Mouse (Mus musculus) cerebellum, adult 8-10 months (tissue): ENCODE data around the gene 4930590J08Rik.
"Not testable (repeated sequence)": the region's sequence is repeated elsewhere in the genome, so short reads cannot be mapped to it uniquely, and the experiment has no call there.

Experiments
- DNase-seq: peaks from one replicate; pipeline ENCODE4 v3.0.0; 2022

Gene 4930590J08Rik

DNA sequence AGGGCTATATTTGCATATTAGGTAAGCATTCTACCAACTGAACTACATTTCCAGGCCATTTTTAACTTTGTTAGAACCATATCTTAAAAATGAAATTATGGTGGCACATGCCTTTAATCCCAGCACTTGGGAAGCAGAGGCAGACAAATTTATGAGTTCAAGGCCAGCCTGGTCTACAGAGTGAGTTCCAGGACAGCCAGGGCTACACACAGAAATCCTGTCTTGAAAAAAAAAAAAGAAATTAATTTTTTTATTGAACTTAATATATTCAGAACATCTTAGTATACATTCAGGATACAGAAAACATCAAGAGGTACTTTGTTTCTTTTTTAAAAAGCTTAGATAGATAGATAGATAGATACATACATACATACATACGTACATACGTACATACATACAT is at the start of gene 4930590J08Rik:
Gene 4930590J08Rik, plus strand, starts transcription at position 301 of the 400 bp plus-strand sequence.
- not testable (repeated sequence) for DNase-seq

DNA sequence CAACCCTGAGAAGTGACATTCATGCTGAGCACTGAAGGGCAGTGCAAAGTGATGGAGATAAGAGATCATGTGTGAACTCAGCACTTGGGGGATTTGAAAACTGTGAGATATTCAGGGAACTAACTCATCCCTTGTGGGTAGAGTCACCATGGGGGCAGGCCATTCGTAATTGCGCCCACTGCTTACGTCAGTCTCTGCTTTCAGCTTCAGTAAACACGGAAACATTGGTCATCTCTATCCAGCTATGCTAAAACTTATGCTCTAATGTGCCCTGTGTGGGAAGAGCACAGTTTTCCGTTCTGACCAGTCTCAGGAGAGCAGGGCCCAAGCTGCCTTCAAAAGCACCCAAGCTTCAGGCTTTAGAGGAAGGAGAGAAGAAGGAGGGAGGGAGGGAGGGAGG is 44.3 kb upstream of the 4930590J08Rik start:
- no peak for DNase-seq

DNA sequence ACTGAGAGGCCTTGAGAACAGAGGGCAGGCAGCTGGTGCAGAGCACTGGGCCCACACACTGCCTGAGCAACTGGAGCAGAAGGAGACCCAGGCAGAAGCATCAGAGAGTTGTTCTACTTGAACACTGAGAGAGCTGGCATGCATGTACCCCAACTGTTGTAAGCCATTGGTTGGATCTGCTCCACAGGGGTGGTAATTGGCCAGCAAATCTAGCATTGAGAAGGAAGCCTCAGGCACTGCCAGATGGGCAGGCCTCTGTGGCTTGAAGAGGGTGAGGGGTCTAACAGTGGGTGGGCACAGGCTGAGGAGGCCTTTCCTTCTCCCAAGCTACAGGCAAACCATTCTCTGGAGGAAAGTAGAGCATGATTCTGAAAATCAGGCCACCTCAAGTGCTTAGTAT is 39.8 kb upstream of the 4930590J08Rik start:
- no peak for DNase-seq

DNA sequence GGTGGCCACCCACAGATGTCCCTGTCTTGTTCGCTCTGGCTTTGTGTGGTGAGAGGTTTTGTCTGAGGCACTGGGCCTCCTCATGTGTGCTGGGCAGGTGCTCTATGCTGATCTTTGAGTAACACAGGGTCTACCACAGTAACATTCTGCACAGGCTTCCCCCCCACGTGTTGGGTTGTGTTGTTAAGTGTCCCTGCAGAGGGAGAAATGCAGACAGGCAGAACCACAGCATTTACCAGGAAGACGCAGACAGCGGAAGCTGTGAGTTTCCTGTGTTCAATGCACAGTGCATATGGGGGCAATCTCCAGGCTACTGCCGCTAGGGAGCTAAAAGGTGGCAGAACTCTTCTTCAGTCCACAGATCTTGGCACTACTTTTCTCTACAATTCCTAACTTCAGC is 38.0 kb upstream of the 4930590J08Rik start:
- no peak for DNase-seq

DNA sequence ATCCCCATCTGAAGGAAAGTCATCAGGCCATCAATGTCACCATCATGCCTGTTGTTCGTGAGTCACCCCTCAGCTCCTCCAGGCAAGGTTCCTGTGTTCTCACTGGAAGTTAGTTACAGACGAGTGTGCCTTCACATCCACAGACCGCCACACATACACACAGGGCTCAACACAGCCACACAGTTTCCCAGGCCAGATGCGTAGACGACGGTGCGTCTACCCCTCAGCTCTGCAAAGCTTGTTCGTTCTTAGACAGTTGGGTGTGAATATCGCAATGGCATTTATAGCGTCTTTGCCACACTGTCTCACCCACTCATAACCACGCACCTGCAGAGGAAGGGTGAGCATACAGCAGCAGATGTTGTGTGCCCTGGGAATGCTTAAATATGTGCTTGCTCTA is 37.0 kb upstream of the 4930590J08Rik start:
- no peak for DNase-seq

DNA sequence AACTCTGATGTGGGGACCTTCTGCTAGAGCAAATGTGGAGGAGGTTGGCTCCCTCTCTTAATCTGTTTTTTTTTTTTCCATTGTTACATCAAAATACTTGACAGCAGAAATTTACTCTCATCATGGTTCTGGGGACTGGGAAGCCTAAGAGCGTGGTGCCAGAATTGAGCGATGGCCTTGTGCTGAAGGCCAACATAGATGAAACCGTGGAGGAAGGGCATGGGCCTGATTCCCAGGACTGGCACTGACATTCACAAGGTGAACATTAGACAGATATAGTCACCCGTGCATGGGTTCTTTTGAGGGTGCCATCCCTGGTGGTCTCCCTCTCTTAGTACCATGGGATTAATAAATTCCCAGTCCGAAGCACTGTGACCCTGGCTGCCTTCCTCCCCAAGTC is 34.5 kb upstream of the 4930590J08Rik start:
- DNase-seq = no peak

DNA sequence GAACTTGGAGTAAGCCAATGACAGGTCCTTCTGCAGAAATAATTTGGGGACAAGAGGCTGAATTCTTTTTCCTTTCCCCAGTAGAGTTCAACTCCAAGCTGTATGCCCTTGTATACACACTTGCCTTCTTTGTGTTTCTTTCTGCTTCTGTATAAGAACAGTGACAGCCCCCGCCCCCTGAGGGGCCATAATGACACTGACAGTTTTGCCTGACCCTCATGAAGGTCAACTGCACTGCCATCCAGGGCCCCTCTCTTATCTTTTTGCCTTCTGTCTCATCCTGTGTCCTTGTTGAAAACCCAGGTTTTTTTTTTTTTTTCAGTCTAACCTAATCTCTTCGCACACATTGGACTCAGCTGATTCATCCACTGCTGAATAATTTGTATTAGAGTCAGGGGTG is 29.8 kb upstream of the 4930590J08Rik start:
- no peak for DNase-seq

DNA sequence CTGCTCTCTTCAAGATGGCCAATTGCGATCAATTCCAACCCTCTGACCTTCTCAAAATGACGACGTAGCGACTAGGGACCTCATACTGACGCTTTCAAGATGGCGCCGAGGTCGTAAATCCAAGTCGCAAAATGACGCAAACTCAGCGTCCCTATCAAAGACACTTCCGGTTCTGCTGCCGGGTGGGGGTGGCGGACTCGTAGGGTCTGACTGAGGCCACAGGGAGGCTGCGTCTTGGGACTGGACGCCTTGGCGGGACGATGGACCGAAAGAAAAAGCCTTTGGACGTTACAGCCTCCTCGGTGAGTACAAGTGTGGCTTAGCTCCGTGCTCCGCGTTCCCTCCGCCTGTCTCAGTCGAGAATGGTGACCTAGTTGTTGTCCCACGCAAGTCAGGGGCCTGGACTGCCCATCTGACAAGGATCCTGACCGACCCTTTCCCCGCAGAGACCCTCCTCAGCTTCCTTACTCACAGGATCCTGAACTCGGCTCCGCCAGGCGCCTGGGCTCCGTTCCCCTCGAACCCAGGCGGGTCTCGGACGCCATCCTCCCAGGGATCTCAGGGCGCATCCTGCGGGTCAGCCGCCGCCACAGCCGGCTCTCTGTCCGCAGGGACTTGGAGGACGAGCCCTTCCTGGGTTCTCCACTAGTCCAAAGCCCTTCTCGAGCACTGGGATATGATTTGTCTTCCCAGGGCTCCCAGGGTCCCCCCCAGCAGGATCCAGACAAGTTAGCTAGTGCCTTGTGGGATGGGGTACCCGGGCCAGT is 24.5 kb upstream of the 4930590J08Rik start, which contains the start of gene Ccdc174:
Gene Ccdc174, plus strand, starts transcription at position 169 of the 767 bp plus-strand sequence.
- peak; percentile 91 for DNase-seq

DNA sequence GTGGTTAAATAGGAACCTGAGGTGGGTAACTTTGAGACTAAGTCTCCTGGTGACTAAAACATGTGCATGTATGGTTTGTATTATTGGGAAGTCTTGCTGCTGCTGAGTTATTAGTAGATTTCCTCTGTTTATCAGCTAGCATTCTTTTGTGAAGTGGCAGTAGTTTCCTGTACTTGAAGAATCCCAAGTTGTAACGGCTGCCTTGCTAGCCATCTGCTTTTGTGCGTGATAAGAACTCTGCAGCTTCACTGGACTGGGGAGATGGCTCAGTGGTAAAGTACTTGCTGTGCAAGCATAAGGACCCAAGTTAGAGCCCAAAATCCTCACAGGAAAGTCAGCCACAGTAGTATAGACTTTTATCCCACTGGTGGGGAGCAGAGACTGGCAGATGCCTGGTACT is 18.8 kb upstream of the 4930590J08Rik start:
- no peak for DNase-seq

DNA sequence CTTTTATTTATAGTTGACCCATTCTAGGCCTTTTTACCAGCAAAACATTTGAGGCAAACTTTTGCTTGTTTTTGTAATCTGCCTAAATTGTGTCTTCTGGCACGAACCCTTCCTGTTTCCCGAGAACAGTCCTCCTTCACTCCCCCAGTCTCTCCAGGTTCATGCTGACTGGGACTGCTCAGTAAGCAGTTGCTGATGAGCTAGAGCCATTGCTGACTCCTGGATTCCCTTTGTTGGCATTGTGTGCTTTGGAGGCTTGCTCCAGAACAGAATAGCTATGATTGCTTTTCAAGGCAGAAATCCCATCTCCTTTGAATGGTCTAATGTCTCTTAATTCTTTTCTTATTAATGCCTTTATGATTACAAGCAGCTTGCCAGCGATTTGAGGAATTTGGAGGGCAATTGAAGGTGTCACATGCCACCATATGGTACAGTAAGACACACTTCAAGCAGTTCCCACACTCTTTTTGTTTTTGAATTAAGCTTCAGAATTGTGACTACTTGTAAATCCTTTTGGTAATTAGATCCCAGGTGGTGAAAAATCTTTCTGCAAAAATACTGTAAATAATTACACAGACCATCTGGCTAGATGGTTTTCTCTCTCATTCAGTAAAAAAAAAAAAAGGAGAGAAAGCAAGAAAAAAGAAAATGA is 13.2 kb upstream of the 4930590J08Rik start:
- DNase-seq = no peak

DNA sequence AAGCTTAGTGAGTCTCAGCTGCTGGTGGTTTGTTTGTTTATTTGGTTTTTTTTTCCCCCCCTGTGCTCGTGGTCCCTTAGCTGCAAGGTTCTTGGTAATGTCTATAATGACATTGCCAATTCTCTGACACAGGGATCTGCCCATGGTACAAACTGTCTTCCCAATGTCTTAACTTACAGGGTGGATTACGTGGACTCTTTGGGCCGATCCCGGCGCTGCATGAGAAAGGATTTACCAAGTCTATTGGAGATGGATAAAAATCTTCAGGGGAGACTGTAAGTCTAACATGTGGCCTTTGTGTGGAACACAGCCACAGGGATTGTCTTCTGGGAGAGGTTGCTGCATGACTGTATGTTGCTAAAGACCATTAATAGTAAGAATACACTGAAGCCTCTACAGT is 12.0 kb upstream of the 4930590J08Rik start:
- DNase-seq = no peak

DNA sequence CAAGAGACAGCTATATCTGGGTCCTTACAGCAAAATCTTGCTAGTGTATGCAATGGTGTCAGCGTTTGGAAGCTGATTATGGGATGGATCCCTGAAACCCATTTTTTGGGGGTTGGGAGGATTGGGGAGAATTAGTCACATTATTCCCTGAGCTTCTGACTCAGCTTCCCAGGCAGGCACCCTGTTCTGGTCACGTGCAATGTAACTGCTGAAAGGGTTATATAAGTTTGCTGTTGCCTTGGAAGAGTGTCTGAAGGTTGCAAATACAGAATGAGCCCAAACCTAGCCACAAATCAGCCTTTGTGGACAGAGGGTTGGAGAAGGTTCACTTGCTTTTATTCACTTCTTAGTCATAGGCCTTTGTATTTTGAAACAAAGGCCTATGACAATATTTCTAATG is 10.8 kb upstream of the 4930590J08Rik start:
- no peak for DNase-seq

DNA sequence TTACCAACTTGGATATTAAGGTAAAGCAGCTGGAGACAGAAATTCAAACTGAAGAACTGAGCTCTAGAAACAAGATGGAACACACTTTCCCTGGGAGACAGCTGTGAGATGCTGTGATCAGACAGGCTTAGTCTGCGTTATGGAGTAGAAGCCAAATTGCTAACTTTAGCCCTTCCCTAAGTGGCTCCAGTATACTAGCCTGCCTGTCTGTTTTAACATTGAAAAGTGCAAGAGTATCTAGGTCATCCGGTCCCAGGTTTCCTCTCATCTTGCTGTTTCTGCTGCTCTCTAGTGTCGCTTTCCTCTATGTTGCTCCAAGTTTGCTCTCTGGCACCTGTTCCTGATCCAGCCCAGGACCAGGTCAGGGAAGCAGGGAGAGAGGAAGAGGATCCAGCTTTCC is 5.8 kb upstream of the 4930590J08Rik start:
- no peak for DNase-seq

DNA sequence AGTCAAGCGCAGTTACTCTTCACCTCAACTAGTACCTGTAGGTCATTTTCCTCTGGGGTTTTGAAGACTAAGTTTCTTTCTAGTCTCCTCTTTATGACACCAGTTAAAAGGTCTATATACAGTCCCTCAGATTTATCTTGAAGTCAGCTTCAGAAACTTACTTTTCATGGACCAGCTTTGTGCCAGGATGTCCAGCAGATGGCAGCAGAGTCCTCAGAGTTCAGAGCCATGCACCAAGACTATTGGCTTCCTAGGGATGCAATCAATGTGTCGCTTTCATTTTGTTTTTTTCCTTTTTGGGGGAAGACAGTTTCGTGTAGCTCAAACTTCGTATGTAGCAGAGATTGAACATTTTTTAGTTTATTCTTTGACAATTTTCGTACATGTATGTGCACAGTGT is 1.1 kb upstream of the 4930590J08Rik start:
- DNase-seq = peak; percentile 56

DNA sequence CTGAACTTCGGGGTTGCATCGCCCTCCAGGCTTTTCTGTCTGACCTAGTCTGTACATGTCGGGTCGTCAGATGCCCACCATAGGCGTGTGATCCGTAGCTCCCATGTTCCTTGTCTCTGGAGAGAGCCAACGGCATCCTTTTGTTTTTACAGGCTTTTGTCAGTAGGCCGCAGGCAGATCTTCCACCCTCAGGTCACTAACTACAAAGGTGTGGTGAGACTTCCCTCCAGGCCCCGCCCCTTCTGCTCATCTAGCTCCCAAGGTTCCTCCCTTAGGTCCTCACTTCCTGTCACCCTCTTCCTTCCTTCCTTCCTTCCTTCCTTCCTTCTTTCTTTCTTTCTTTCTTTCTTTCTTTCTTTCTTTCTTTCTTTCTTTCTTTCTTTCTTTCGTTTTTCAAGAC is 11.4 kb downstream of the 4930590J08Rik start:
- DNase-seq = no peak

DNA sequence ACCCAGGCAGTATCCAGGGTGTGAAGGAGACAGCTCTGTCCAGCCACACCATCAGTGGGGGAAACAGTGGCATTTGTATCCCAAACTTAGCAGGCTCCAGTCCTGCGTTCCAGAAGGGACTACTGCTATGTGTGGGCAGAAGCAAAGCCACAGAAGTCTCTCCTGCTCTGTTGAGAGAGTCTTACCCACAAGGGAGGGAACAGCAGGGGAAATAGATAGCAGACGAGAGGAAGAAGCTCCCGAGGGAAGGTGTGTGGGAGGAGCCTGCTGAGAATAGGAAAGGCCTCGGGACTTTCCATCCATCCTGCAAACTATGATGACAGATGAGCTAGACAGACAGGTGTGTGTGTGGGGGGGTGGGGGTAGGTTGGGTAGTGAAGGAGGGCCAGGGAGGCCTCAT is 14.7 kb downstream of the 4930590J08Rik start:
- no peak for DNase-seq

DNA sequence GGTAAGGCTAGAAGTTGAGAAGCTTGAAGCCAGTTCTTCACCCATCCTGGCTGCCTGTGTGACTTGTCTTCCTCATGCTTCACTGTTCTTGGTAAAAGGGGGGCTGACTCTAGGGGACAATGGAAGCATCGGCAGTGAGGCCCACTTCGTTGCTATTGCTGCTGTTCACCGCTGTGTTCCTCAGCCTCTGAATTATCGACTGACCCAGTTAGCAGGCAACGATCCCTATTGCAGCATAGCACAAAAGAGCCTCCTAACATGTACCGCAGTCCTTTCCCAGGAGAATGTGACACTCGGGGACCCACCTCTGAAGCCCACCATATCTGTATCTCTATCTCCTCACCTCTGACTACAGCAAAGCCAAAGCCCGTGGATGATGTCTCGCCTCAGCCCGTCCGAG is 15.1 kb downstream of the 4930590J08Rik start:
- DNase-seq = no peak

DNA sequence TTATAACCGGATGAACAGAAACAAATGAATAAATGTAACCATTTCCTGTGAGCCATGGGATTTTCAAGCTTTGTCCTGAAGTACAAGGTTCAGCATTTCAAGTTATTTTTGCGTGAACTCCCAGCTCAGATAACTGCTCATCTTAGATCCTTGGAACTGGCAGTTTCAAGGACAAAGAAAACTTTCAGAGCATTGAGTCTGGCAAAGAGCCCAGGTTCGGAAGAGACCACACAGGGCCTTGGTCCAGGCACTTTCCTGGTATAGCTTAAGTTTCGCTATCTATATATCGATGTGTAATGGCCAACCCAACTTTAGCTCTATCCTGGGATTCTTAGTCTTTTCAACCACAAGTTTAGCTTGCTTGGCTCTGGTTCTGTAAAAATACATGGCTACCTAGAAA is 28.6 kb downstream of the 4930590J08Rik start:
- no peak for DNase-seq

DNA sequence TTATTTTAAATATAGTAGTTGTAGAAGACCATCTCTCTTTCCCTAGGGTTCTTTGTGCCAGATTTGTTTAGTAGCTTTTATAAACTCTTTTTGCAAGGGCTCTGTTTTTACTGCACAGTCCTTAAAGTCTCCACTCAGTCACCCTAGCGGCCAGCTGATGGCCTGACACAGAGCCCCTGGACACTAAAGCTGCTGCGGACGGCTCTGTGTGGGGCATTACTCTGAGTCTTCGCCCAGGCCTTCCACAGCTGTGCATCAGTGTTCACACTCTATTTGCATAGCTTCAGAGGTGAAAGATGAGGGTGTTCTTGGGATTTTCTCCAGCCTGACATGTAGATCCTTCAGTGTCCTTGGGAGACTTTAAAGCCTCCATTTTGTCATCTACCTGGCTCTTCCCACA is 35.9 kb downstream of the 4930590J08Rik start:
- DNase-seq = no peak

DNA sequence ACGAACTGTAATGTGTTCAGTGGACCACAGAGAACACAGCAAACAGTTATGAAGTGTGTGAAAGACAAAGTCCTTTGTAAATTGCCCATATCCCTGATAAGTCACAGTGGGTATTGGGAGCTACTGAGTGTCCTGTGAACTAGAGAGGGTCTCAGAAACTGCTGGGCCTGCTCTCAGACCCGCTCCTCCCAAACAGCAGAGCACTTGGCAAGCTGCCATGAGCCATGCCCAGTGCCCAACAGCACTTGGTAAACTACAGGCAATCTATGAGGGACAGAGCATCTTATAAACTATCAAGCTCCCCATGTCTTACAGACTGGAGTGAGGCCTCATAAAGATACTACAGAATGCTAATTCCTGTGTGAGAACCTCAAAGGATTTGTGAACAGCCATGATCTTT is 45.8 kb downstream of the 4930590J08Rik start:
- DNase-seq = no peak

DNA sequence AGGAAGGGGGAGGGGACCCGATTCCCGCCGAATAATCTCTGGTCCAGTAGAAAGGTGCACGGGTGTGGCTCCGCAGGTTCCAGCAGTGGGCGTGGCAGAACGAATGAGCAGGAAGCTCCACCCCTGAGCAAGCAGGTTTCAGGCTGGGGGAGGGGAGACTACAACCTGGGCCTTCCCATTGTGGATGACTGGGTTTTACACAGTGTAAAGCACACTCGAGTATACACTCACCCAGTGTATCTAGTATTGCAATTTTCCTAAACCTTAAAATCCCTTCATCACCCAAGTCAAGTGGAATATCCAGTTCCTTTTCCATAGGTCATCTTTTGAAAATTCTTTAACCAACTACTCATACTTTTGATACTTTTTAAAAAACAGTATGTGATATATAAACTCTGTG is 55.4 kb downstream of the 4930590J08Rik start:
- DNase-seq = not testable (repeated sequence)

DNA sequence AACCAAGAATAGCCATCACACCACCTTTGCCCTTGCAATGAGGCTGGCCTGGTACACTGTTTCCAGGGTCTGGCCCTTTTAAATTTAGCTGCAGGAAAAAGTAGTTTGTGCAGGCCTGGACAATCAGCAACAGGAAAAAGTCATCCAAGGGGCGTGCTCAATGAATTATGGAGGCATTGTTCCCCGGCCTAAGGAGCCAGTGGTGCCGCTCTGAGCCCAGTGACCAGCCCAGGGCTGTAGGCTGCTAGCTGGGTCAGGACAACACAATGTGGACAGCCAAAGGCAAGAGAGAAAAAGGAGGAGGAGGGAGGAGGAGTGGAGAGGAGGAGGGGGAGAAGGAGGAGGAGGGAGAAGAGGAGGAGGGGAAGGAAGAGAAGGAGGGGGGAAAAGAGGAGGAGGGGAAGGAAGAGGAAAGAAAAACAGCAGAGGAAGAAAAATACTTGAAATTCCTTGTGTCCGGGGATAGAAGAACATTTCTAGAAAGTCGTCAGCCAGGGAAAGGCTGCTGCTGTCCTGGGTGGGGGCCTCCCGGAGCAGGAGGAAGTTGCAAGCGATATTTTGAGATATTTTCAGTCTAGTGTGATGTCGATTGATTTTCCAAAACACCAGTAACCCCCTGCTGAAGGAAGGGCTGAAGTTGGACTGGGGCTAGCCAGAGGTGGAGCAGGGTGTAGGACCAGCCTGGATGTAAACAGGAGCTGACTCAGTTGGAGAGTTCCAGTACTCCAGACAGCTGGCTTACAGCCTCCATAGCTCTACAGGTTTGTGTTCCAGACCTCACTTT is 57.6 kb downstream of the 4930590J08Rik start:
- no peak for DNase-seq

DNA sequence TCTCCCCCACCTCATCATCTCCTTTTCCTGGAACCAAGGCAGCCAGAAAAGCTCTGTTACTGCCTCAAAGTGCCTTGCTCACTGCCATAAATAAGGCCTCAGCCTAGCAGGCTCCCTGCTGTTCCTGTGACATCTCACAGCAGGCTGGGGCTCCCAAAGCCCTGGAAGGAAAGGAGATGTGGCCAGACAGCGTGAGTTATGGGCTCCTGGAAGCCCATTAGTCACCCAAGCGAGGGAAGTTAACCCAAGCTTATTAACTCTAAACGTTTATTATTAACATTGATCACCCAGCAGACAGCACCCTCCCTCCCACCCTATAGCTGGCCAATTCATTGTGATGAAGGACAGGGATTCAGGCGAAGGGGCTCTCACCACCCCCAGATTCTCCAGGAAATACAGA is 60.8 kb downstream of the 4930590J08Rik start:
- DNase-seq = no peak

DNA sequence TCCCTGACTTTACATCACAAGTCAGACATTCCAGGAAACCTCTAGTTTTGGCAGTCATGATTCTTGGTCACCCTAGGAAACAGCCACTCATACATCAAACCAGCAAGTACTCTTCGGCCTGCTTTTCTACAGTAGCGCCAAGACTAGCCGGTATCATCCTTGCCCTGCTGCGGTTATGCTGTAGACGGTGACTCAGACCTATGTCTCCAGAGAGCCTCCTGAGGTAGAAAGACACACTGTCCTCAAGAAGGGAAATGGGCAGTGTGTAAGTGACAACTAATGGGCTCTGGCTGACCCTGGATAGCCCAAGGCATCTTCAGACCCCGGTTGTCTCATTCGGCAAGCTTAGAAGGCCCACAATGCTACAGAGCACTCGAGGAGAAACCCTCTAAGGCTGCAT is 62.5 kb downstream of the 4930590J08Rik start:
- no peak for DNase-seq
